Mouse (Mus musculus) heart, embryonic 14.5 days (tissue): ENCODE results near the gene Ptbp1. TPM values are rescaled to one million over a fixed set of nuclear protein-coding genes. Genes with fewer than 3 reads are reported as not detected.

ENCODE experiments used
- ATAC-seq: fragments of 200-750 bp; cut with Nextera tagmentation; 2 replicates; pipeline ENCODE4 v1.8.0; 2017; ENCODE audit warnings: low read depth, moderate TSS enrichment; ENCODE audit not compliant: insufficient number of reproducible peaks, insufficient read depth, low FRiP score
- H3K27ac ChIP-seq, 2 experiments: fragments of 200-500 bp in 1 of 2; fragments of 300-500 bp in 1 of 2; sonication (generic) in 1 of 2; replicated peaks in 1 of 2; 2 replicates each; pipeline ENCODE4 v1.5.1; 2012 to 2014; ENCODE audit warnings: low read depth in 2 of 2, low read length in 2 of 2, control low read depth in 1 of 2, mild to moderate bottlenecking in 1 of 2, mixed read lengths in 1 of 2; ENCODE audit not compliant: control insufficient read depth in 1 of 2, insufficient read depth in 1 of 2
- H3K27me3 ChIP-seq: fragments of 300-500 bp; sonication (generic); 2 replicates; pipeline ENCODE4 v1.6.1; 2014; ENCODE audit warnings: mild to moderate bottlenecking, low read length, control low read depth; ENCODE audit not compliant: control insufficient read depth, insufficient read depth
- H3K36me3 ChIP-seq: fragments of 300-500 bp; sonication (generic); 2 replicates; pipeline ENCODE4 v1.6.1; 2014; ENCODE audit warnings: mild to moderate bottlenecking, control low read depth, low read length, mixed read lengths; ENCODE audit not compliant: control insufficient read depth, insufficient read depth
- H3K4me1 ChIP-seq, 2 experiments: fragments of 200-500 bp in 1 of 2; fragments of 300-500 bp in 1 of 2; sonication (generic) in 1 of 2; 2 replicates each; pipeline ENCODE4 v1.6.1; 2012 to 2014; ENCODE audit warnings: low read length in 2 of 2, control low read depth in 1 of 2, mixed read lengths in 1 of 2; ENCODE audit not compliant: control insufficient read depth in 2 of 2, insufficient read depth in 2 of 2
- H3K4me2 ChIP-seq: fragments of 300-500 bp; sonication (generic); 2 replicates; pipeline ENCODE4 v1.6.1; 2014; ENCODE audit warnings: mild to moderate bottlenecking, low read length
- H3K4me3 ChIP-seq, 2 experiments: fragments of 200-500 bp in 1 of 2; fragments of 300-500 bp in 1 of 2; sonication (generic) in 1 of 2; 2 replicates each; pipeline ENCODE4 v1.5.1; 2012 to 2014; ENCODE audit warnings: low read length in 2 of 2, mild to moderate bottlenecking in 2 of 2, control low read depth in 1 of 2, low read depth in 1 of 2, moderate library complexity in 1 of 2; ENCODE audit not compliant: control insufficient read depth in 1 of 2, insufficient read depth in 1 of 2
- H3K9ac ChIP-seq: fragments of 300-500 bp; sonication (generic); 2 replicates; pipeline ENCODE4 v1.6.1; 2014; ENCODE audit warnings: mild to moderate bottlenecking, low read length
- H3K9me3 ChIP-seq: fragments of 300-500 bp; sonication (generic); 2 replicates; pipeline ENCODE4 v1.6.1; 2016; ENCODE audit warnings: low read length, control low read depth; ENCODE audit not compliant: control insufficient read depth
- WGBS: fragments of 180-500 bp; shearing (Covaris S2); extraction: QIAGEN DNeasy Blood & Tissue Kit; methylation state at CpG from one replicate; pipeline ENCODE4 v1.1.7; 2014; 5-methylcytosine and 5-hydroxymethylcytosine counted together
- microRNA-seq: library from miRNA; unstranded; fragments of <30 nt; microRNA quantifications from one replicate; pipeline ENCODE4, GENCODE M21; 2016
- polyA plus RNA-seq: library from polyadenylated mRNA; unstranded; fragments of >200 nt; fragmentation: Nextera tagmentation; extraction: Ambion mirVana; gene quantifications from 2 replicates; pipeline ENCODE4 v1.2.1, GENCODE M21; 2014

Gene Ptbp1
- polyA plus RNA-seq, 1 experiment from 2014 or later, result 78.9 TPM

GRCm38 (mm10) chr10:79910556-79910955 lies 56.3 kb downstream of the Ptbp1 start, which contains the start of gene Gm26602:
TSS of gene Gm26602 (plus strand) at chr10:79910856.
- peaks cover 44% of the 10 kb centered on the region for H3K36me3 ChIP-seq

DNA sequence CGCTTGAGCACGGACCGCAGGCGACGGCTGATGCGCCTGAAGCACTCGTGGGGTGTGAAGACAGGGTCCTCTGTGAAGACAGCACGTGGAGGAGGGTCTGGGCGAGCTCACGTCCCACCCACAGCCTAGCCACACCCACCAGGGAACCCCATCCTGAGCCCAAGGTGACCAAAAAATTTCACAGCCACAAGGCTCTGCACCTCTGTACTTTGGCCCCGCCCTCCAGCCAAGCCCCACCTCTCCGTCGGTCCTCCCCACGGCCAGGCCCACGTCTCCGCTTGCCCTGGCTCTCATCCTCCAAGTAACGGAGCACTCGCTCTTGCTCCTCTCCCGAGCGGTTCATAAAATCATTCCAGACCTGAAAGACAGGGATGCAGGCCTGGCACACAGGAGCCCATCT lies 58.2 kb downstream of the Ptbp1 start:
- no peak overlapping the region for H3K9ac ChIP-seq
- peaks cover 26% of the 10 kb centered on the region for H3K36me3 ChIP-seq
- ATAC-seq, result no peak
- no peak overlapping the region for H3K4me2 ChIP-seq
- WGBS, result 70% methylated on average over 20 of the region's 20 CpGs
- peaks cover 9 to 25% of the 10 kb centered on the region in 2 experiments for H3K4me1 ChIP-seq
- peaks cover 2% of the 10 kb centered on the region; the same call in 1 of the 2 replicates for H3K27me3 ChIP-seq
- H3K27ac ChIP-seq, result no peak overlapping the region
- no peaks in the 10 kb centered on the region for H3K9me3 ChIP-seq
- H3K4me3 ChIP-seq, result no peak overlapping the region

More at GRCm38 (mm10) chr10:79910556-79910955, 56.3 kb downstream of the Ptbp1 start, which contains the start of gene Gm26602:
- no peaks in the 10 kb centered on the region for H3K27me3 ChIP-seq
- no peak within 1 kb of the TSS for H3K27ac ChIP-seq
- no peak within 1 kb of the TSS for H3K4me3 ChIP-seq
- 94% methylated on average over 4 of the region's 4 CpGs for WGBS
- H3K9me3 ChIP-seq, result no peaks in the 10 kb centered on the region
- H3K4me1 ChIP-seq, result peaks cover 5 to 15% of the 10 kb centered on the region in 2 experiments; a peak in 3 of 4 replicates
- H3K4me2 ChIP-seq, result no peak within 1 kb of the TSS
- no peak for ATAC-seq
- no peak within 1 kb of the TSS for H3K9ac ChIP-seq

Small RNA genes lying within 50 kb of the gene (microRNA-seq; reads per million reads assigned to microRNA genes)
- gene Mir6910, result not detected

Other genes starting within 250 kb of the Ptbp1 start
- gene C2cd4c, start 240.4 kb upstream of the Ptbp1 start, polyA plus RNA-seq, result not detected in 2 replicates
- 1.5 and 1.6 TPM in 2 replicates for gene Shc2, start 216.5 kb upstream of the Ptbp1 start, polyA plus RNA-seq
- not detected in 2 replicates for gene Odf3l2, start 208.7 kb upstream of the Ptbp1 start, polyA plus RNA-seq
- gene Madcam1, start 189.9 kb upstream of the Ptbp1 start, polyA plus RNA-seq, result 1.00 and 1.8 TPM in 2 replicates
- 44.5 and 48.2 TPM in 2 replicates for gene Tpgs1, start 185.1 kb upstream of the Ptbp1 start, polyA plus RNA-seq
- gene Cdc34, start 172.2 kb upstream of the Ptbp1 start, polyA plus RNA-seq, result 106 and 109 TPM in 2 replicates
- gene Gzmm, start 165.4 kb upstream of the Ptbp1 start, polyA plus RNA-seq, result 0.77 and 0.94 TPM in 2 replicates
- gene Bsg, start 149.9 kb upstream of the Ptbp1 start, polyA plus RNA-seq, result 989 and 1,200 TPM in 2 replicates
- gene Hcn2, start 137.8 kb upstream of the Ptbp1 start, polyA plus RNA-seq, result 0.05 and 0.19 TPM in 2 replicates
- 20.2 and 27.4 TPM in 2 replicates for gene Polrmt, start 107.8 kb upstream of the Ptbp1 start, polyA plus RNA-seq
- gene Fgf22, start 99.4 kb upstream of the Ptbp1 start, polyA plus RNA-seq, result 0.12 and 0.38 TPM in 2 replicates
- gene Rnf126, start 87.5 kb upstream of the Ptbp1 start, polyA plus RNA-seq, result 54.4 and 62.5 TPM in 2 replicates
- gene Fstl3, start 77.2 kb upstream of the Ptbp1 start, polyA plus RNA-seq, result 19.9 and 21.1 TPM in 2 replicates
- gene Prss57, start 63.5 kb upstream of the Ptbp1 start, polyA plus RNA-seq, result 0.08 TPM in 1 of 2 replicates, not detected in the other
- gene Palm, start 60.9 kb upstream of the Ptbp1 start, polyA plus RNA-seq, result 58.3 and 68.1 TPM in 2 replicates
- gene Misp, start 33.4 kb upstream of the Ptbp1 start, polyA plus RNA-seq, result 0.61 and 1.5 TPM in 2 replicates
- 1.4 and 2.0 TPM in 2 replicates for gene Prtn3, start 20.0 kb downstream of the Ptbp1 start, polyA plus RNA-seq
- gene Plppr3, start 20.2 kb downstream of the Ptbp1 start, polyA plus RNA-seq, result 6.9 and 9.4 TPM in 2 replicates
- 0.42 TPM in 1 of 2 replicates, not detected in the other for gene Elane, start 31.8 kb downstream of the Ptbp1 start, polyA plus RNA-seq
- gene Cfd, start 36.4 kb downstream of the Ptbp1 start, polyA plus RNA-seq, result not detected in 2 replicates
- gene Med16, start 54.5 kb downstream of the Ptbp1 start, polyA plus RNA-seq, result 34.7 TPM in 2 replicates
- 4.6 TPM in 1 of 2 replicates, not detected in the other for gene Gm26602, start 56.4 kb downstream of the Ptbp1 start, polyA plus RNA-seq
- 0.19 and 0.70 TPM in 2 replicates for gene Kiss1r, start 62.5 kb downstream of the Ptbp1 start, polyA plus RNA-seq
- gene R3hdm4, start 66.8 kb downstream of the Ptbp1 start, polyA plus RNA-seq, result 96.7 and 98.5 TPM in 2 replicates
- gene Arid3a, start 72.6 kb downstream of the Ptbp1 start, polyA plus RNA-seq, result 1.9 and 2.8 TPM in 2 replicates
- 73.2 and 84.4 TPM in 2 replicates for gene Wdr18, start 105.7 kb downstream of the Ptbp1 start, polyA plus RNA-seq
- 0.09 and 0.18 TPM in 2 replicates for gene Grin3b, start 116.3 kb downstream of the Ptbp1 start, polyA plus RNA-seq
- gene Tmem259, start 129.9 kb downstream of the Ptbp1 start, polyA plus RNA-seq, result 16.2 and 20.3 TPM in 2 replicates
- gene Cnn2, start 134.2 kb downstream of the Ptbp1 start, polyA plus RNA-seq, result 265 and 275 TPM in 2 replicates
- gene Abca7, start 142.1 kb downstream of the Ptbp1 start, polyA plus RNA-seq, result 1.6 and 1.7 TPM in 2 replicates
- 3.0 and 3.4 TPM in 2 replicates for gene Arhgap45, start 162.2 kb downstream of the Ptbp1 start, polyA plus RNA-seq
- gene Polr2e, start 185.4 kb downstream of the Ptbp1 start, polyA plus RNA-seq, result 146 and 162 TPM in 2 replicates
- 715 and 757 TPM in 2 replicates for gene Gpx4, start 192.7 kb downstream of the Ptbp1 start, polyA plus RNA-seq